Mouse (Mus musculus) testis, postnatal 10 days (tissue): ENCODE data around the gene Slmap.
A peak's percentile ranks its signal among the peaks of the same experiment; 100 is the strongest.

Experiments used
- DNase-seq: peaks from one replicate; pipeline ENCODE4 v3.0.0; 2021; ENCODE audit warnings: low spot score

Gene Slmap

DNA sequence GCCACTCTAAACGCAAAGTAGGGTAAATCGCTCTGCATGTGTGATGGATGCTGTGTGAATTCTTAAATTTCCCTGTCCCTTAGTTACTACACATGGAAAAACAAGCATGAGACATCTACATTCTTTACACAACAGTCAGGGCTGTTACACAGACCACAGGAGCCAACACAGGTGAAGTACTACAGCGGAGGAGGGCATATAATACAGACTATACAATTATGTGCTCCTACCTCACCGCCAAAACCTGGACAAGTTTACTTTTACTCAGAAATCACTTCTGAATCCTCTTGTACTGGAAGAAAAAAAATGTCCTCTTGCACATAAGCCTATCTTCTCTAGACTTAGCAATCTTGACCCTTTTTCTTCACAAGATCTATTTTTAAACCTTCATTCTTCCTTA is 66.8 kb downstream of the Slmap start:
- DNase-seq, result no peak

- DNase-seq, result no peak
These were observed 68.1 kb downstream of the Slmap start for GRCm38 (mm10) chr14:26466544-26467125.

- no peak for DNase-seq
These were observed 68.8 kb downstream of the Slmap start for GRCm38 (mm10) chr14:26465898-26466297.

DNA sequence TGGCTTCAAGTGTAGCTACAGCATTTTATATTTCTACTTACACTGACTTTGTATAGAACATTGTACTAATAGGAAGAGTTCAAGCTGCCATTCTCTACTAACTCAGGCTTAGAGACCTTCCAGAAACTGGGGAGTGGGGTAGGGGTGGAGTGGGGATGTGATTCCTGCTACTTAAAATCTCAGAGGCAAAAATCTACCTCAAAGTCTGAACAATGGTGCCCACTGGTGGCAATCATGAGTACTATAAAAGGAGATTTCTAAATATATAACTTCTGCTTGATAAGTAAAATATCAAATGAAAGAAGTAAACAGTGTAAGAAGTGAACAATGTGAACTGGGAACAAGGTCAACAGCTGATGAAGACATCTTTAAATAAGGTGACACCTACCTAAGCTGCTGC is 75.2 kb downstream of the Slmap start:
- DNase-seq, result peak; percentile 76

DNA sequence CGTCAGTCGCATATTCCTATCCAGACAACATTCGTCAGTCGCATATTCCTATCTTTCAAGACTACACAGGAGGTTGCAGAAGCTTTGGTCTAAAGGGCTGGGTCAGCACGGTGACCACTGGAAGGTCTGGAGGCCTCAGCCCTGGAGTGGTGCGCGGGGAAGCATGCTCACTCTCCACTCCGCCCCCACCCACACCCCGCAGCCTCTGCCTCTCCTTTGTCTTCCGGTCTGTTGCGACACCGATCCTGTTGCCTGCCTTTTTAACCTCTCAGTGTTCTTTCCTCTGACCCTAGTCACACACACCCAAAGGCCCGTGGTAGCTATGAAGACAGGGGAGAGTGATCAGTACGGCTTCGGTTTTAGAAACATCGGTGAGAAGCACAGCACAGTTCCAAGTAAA is 79.9 kb downstream of the Slmap start:
- no peak for DNase-seq

GRCm38 (mm10) chr14:26450036-26450800 is 84.5 kb downstream of the Slmap start:
- peak; percentile 75 for DNase-seq

- DNase-seq, result no peak
These were observed 86.2 kb downstream of the Slmap start for GRCm38 (mm10) chr14:26448581-26448980.

DNA sequence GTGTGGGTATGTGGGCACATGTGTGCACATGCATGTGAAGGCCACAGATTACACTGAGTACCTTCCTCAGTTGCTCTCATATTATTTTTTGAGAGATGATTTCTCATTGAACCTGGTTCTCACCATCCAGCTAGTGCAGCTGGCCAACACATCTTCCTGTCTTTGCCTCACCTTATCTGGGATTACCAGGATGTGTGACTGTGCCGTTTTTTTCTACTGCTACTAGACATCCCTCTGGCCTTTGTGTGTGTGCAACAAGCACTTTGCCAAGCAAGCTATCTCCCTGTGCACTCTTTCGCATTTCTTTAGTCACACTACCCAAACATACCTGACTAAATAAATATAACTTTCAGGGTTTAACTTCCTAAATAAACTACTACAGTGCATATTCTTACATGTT is 87.5 kb downstream of the Slmap start:
- no peak for DNase-seq

- no peak for DNase-seq
These were observed 88.2 kb downstream of the Slmap start for GRCm38 (mm10) chr14:26446538-26446937.

DNA sequence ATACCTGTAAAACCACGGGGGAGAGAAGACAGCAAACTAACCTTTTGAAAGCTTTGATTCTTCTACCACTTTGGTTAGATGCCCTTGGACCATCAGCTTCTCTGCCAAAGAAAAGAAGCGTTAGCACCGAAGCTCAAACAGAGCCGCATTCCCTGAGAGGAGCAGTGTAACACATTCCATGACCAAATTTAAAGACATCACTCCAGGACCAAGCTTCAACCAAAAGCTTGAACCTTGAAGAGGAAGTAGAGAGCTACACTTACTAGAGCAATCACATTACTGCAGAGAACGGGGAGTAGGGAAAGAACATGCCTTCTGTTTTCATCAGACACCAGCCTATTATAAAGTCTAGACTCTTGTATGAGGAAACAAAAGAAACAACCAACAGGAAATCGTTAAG is 92.2 kb downstream of the Slmap start:
- no peak for DNase-seq

- DNase-seq, result no peak
These were observed 93.5 kb downstream of the Slmap start for GRCm38 (mm10) chr14:26441041-26441812.

DNA sequence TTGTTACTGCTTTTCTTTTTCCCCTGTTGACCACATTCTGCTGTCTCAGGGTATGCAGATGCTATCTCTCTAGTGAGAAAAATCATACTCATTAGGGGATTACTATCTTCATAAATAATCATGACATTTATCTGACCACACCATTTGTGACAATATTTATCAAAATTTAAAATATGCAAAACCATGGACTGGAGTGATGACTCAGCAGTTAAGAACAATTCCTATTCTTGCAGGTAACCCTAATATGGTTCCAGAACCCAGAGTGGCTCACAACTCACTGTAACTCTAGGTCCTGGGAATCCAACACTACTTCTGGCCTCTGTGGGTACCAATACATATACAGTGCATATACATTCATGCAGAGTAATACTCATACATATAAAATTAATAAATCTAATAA is 94.7 kb downstream of the Slmap start:
- no peak for DNase-seq

DNA sequence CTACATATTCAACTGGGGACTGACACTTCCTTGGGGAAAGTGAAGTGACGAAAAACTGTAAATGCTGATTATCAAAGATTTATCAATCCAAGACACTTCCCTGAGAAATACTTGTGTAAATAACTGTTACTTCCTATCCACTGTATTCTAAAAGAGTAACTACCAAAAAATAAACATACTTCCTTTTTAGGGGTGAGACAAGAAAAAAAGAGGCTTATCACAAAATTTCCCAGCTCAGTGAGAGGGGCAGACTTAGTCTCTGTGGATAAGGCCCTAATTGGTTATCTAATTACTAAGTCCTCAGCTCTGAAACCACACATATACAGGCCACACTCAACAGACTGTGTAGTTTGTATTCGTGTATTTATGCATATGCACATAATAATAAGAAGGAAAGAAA is 97.0 kb downstream of the Slmap start:
- no peak for DNase-seq

DNA sequence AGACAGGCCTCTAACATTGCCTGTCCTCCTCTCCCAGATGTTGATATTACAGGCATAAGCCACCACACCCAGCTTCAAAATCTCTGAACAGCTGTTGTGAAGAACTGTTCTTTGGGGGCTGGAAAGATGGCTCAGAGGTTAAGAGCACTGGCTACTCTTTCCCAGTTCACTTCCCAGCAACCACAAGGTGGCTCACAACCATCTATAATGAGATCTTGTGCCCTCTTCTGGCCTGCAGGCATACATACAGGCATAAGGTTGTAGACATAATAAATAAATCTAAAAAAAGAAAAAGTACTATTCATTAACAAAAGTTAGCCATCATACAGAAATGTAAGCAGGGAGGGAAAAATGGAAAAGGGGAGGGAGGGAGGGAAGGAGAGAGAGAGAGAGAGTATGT is 98.4 kb downstream of the Slmap start:
- no peak for DNase-seq

- DNase-seq, result no peak
These were observed 102.4 kb downstream of the Slmap start for GRCm38 (mm10) chr14:26432320-26432719.

DNA sequence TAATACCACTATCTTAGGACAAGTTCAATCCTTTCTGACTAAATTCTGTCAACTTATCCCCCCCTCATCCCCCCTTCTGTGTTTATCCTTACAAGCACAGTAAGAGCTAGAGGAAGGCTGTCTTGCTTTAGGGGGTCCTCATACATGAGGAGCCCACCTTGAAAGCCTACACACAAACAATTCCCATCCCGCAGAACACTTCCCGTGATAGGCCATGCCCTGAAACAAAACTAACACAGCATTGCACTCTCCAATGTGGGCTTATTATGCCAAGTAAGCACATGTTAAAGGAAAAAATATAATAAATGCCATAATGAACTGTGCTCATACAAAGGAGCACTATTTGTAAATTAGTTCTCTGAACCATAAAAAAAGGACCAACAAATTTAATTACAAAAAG is 102.8 kb downstream of the Slmap start:
- DNase-seq, result no peak

GRCm38 (mm10) chr14:26420231-26420630 is 114.5 kb downstream of the Slmap start:
- DNase-seq, result no peak

DNA sequence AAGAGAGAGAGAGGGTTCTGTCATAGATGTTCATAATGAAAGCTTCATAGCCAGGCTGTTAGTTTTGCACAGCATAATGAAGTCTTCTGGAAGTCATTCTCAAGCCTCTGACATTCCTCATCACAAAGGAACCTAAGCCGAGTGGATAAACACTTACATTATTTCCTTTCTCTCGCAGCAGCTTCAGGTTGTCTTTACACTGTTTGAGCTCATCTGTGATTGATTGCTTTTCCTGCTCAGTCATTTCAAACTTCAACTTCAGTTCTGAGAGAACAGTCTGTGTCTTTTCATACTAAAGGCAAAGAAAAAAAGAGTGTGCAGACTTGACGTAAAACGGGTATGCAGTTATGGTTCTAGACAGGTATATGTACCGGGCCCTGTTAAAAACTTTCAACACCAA is 116.8 kb downstream of the Slmap start:
- DNase-seq, result no peak

GRCm38 (mm10) chr14:26417088-26417487 is 117.6 kb downstream of the Slmap start:
- DNase-seq, result no peak

- no peak for DNase-seq
These were observed 121.2 kb downstream of the Slmap start for GRCm38 (mm10) chr14:26413581-26413980.

GRCm38 (mm10) chr14:26406746-26407145 is 128.0 kb downstream of the Slmap start:
- DNase-seq, result no peak

GRCm38 (mm10) chr14:26398508-26399160 is 136.1 kb downstream of the Slmap start:
- DNase-seq, result no peak

DNA sequence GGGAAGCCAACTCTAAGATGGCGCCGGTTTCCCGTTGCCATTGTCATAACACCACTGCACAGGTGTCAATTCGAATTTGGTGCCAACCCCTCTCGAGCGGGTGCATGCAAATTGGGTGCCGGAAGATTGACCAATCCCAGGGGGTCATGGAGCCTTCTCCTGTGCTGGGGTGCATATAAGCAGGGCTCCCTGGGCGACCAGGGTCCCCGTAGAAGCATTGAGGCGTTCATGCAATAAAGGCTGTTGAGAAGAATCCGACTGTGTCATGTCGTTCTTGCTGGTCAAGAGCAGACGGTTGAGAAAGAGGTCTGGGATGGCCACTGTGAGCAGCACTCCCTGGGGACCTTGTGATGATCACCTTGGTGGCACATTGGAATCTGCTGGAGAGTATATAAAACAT is 142.9 kb downstream of the Slmap start:
- DNase-seq, result peak; percentile 37
